Mouse (Mus musculus) lung, postnatal 25 days (tissue): ENCODE results near the gene Gpr45.
"Not testable (repeated sequence)": the region's sequence is repeated elsewhere in the genome, so short reads cannot be mapped to it uniquely, and the experiment has no call there.

Experiments
- DNase-seq: peaks from one replicate; pipeline ENCODE4 v3.0.0; 2022; ENCODE audit warnings: low spot score

Gene Gpr45

DNA sequence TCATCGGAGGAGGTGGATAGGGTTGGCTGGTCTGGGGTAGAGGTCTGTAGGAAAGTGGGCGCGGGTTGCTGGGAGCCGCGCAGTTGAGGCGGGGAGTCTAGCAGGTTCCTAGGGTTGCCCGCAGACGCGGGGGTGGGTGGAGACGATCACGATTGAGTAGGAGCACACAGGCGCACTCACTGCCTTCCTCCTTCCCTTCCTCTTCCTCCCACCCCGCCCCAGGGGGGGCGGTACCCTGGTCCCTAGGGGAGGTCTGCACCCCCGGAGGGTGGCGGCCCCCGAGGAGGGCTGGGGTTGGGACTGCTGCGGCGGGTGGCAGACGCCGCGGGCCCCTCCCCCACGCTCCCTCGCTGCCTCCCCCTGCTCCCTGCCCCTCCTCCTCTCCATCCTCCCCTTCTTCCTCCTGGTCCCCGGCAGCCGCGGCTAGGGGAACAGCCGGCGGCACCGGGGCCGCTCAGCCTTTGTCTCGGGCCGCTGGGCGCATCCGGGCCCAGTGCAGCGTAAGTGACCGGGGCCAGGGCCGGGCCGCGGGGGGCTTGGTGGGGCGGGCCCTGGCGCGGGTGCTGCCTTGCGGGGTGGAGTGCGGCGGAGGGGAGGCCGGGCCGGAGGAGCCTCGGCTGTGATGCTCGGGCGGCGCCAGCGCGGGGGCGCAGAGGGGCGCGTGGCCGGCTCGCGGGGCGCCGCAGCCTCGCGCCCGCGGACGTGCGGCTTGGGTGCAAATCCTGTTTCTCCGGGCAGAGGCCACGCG lies at the start of gene Gpr45:
TSS of gene Gpr45 (plus strand) at position 139 of the 748 bp plus-strand sequence.
- DNase-seq: no peak

DNA sequence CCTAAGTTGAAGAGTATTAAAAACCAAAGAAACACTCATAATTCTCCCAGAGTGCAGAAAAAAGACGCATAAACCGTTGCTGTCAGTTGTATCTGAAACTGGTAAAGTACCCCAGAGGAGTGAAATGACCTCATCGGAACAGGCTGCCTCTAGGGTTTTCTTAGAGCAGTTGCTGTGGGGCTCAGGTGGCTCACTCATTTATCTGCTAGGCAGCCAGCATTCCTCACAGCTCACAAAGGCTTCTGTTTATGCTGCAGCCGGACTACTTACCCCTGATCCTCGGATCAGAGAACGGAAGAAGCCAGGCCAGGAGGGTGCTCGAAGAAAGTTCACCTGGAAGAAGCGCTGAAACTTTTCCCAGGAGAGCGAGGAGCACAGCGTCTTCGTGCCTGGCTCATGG lies 47.5 kb upstream of the Gpr45 start:
- no peak for DNase-seq

GRCm38 (mm10) chr1:42906696-42907095 lies 46.0 kb upstream of the Gpr45 start:
- no peak for DNase-seq

- no peak for DNase-seq
Measured at GRCm38 (mm10) chr1:42907153-42907552, 45.5 kb upstream of the Gpr45 start.

DNA sequence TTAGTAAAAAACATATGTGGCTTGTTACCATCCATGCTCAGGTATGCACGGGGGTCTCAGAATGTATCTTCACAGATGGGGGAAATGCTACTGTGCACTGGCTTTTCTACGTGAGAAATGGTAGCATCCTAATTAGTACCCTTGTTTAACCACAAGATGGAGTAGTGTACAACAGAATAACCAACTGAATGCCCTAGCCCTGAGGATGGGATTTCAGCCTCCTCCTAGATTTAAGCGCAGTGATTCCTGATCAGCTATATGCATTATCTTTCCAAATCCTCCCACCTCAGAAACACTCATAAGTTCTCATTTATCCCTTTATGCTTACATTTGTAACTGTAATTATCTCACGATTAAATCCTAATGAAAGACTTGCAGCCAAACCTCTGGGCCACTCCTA lies 37.6 kb upstream of the Gpr45 start:
- peak; percentile 15 for DNase-seq

DNA sequence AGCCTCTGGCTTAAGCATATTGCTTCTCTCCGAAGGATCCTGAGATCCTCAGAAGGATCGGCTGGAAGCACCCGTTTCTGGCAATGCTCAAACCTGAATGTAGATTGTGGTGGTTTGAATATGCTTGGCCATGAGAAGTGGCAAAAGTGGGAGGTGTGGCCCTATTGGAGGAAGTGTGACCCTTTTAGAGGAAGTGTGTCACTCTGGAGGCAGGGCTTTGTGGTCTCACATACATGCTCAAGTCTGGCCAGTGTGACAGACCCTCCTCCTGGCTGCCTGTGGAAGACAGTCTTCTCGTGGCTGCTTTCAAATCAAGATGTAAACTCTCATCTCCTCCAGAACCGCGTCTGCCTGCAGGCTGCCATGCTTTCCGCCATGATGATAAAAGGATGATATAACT lies 36.0 kb upstream of the Gpr45 start:
- no peak for DNase-seq

DNA sequence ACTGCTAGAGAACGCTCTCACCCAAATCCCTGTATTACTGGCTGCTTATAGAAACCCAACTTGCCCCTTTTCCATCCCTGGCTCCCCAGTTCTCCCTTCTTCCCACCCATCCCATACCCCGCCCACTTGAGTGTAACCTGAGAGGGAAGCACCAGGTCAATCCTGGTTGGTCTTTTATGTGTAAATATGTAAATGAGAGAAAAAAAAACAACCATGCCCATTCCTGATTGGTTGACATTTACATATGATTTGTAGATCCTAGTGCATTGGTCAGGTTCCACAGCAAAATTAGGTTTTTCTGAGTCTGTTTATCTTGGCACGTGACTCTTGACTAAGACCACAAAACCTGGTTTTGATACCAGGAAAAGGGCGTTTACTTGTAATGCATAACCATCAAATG lies 34.8 kb upstream of the Gpr45 start:
- no peak for DNase-seq

GRCm38 (mm10) chr1:42923924-42924323 lies 28.7 kb upstream of the Gpr45 start:
- DNase-seq: no peak

- DNase-seq: peak; percentile 59
Measured at GRCm38 (mm10) chr1:42933613-42934012, 19.1 kb upstream of the Gpr45 start.

GRCm38 (mm10) chr1:42948486-42948885 lies 4.2 kb upstream of the Gpr45 start:
- DNase-seq: no peak

DNA sequence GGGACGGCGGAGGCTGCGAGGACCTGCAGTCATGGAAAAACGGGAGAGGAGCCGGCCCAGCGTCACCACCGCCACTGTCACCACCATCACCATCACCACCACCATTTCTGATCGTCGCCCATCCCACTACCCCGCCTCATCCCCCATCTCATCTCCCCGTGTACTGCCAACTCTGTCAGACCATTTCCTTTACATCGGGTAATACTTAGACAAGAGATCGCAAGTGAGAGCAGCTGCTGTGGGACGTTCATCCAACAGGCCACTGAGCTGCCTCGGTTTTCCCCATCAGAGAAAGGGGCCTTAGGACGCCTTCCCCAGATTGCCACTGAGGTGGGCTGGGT lies 780 bp downstream of the Gpr45 start:
- DNase-seq: no peak

GRCm38 (mm10) chr1:42956828-42957227 lies 4.2 kb downstream of the Gpr45 start:
- no peak for DNase-seq

- no peak for DNase-seq
Measured at GRCm38 (mm10) chr1:42983082-42983771, 30.6 kb downstream of the Gpr45 start.

DNA sequence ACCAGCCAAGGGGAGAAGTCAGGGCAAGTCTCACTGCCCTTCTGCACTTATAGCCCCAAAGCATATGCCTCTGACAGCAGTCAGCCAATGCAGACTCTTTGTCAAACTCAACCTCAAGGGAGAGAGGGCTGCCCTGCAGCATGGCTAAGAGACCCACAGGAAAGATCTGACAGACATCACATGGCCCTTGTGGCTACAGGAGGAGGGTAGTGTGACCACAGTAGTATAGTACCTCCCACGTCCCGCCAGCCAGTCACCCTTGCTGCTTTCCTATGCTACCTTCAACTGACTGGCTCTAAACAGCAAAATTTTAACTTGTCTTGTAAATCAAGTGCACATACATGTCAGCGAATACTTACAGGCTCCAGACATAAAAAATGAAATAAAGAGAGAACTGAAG lies 31.4 kb downstream of the Gpr45 start:
- DNase-seq: no peak

DNA sequence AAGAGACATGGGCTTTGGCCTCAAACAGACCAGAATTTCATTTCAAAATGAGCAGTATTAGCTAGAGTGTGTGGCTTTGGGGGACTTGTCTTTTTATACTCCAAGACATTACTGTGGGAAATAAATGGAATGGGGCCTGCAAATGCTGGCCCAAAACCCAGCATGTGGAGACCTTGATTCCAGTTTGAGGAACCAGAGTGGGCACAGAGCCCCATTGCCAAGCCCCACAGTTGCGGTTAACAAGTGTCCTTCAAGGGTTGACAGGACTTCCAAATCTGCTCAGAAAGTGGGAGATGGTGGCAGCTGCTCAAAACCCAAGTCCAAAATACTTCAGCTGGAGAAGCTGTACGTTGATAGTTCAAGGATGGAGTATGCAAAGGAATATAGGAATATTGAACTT lies 36.3 kb downstream of the Gpr45 start:
- DNase-seq: no peak

DNA sequence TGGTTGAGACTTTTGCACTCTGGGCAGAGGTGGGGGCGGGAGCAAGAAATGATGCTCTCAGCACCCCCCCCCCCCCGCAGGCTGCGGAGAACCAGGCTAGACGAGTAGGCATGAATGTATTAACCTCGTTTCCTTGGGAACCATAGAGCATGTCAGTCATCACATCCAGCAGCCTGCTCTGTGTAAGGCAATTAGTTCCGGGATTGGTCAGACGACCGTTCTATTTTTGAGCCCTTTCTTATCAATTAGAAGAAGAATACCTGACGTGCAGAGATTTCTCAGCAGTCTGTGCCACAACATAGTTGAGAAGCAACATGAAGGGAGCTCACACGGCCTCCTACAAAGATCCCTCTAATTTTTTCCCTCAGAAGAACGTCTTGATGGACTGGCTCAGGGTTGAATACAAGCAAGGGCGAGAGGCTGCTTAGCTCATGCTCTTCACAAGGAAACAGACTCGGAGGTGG lies 53.4 kb downstream of the Gpr45 start:
- no peak for DNase-seq

- DNase-seq: no peak
Measured at GRCm38 (mm10) chr1:43006524-43006923, 53.9 kb downstream of the Gpr45 start.

DNA sequence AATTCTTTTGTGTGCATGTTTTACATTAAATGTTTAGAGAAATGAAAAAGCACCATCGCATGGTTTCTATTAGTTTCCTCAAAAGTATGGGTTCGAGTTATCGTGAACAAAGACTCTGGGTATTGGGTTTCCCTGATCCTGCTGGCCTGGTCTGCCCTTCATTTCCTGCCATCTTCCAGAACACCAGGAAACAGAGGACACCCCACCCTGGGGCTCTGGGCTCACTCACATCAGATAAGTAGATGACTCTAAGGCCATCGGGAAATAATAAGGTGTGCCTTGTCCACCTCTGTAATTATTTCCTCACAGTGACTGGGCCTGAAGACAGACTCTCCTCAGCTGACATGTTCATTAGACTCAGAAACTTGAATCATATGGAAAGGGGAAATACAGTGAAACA lies 57.8 kb downstream of the Gpr45 start:
- no peak for DNase-seq

GRCm38 (mm10) chr1:43015153-43015685 lies 62.5 kb downstream of the Gpr45 start:
- not testable (repeated sequence) for DNase-seq

GRCm38 (mm10) chr1:43036014-43036413 lies 83.3 kb downstream of the Gpr45 start:
- DNase-seq: no peak

- no peak for DNase-seq
Measured at GRCm38 (mm10) chr1:43042271-43042670, 89.6 kb downstream of the Gpr45 start.

- DNase-seq: no peak
Measured at GRCm38 (mm10) chr1:43045204-43045982, 92.7 kb downstream of the Gpr45 start.

DNA sequence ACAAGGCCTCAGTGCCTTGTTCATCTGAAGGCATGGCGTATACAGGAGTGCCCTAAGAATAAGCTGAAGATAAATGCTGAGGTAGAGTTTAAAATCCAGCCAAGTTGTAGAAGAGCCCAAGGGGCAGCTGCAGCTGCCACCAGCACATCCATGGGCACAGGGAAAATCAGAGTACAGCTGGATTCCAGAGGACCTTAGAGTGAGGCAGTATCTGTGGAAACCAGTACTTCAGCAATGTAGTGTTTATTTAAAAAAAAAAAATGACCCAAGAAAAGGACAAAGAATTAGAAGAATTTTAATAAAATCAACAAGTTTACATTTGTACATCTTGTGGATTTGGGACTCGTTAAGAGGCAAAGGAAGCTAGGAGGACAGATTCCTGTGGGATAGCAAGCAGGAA lies 94.3 kb downstream of the Gpr45 start:
- no peak for DNase-seq
